Mouse (Mus musculus) ES-Bruce4 (cell line): Measurements from ENCODE around the gene Carmil2.

ENCODE experiments used
- CTCF ChIP-seq: IDR thresholded peaks from one replicate; pipeline ENCODE4 v1.8.1; 2011; ENCODE audit warnings: low read depth, low read length
- POLR2A ChIP-seq: IDR thresholded peaks from one replicate; pipeline ENCODE4 v1.8.1; 2011; ENCODE audit warnings: low read length; ENCODE audit not compliant: insufficient read depth

GRCm38 (mm10) chr8:105707498-105708403 lies 21.7 kb downstream of the Carmil2 start, which contains the start of the genes 4933405L10Rik and Enkd1:
- TF ChIP-seq POLR2A, result no peak
- no peak for TF ChIP-seq CTCF
